Mouse (Mus musculus) cerebellum, adult 9-11 months (tissue): Measurements from ENCODE around the gene Zfp646.
"Not testable (repeated sequence)": the region's sequence is repeated elsewhere in the genome, so short reads cannot be mapped to it uniquely, and the experiment has no call there.

Experiments used
- DNase-seq: peaks from one replicate; pipeline ENCODE4 v3.0.0; 2022

Zfp646 gene

GRCm38 (mm10) chr7:127885951-127886350 is 9.9 kb downstream of the Zfp646 start:
- no peak for DNase-seq

GRCm38 (mm10) chr7:127886551-127886950 is 10.5 kb downstream of the Zfp646 start:
- DNase-seq: no peak

GRCm38 (mm10) chr7:127887191-127887590 is 11.2 kb downstream of the Zfp646 start:
- no peak for DNase-seq

GRCm38 (mm10) chr7:127887781-127888180 is 11.8 kb downstream of the Zfp646 start:
- DNase-seq: no peak

- DNase-seq: no peak
These were observed 12.8 kb downstream of the Zfp646 start for GRCm38 (mm10) chr7:127888821-127889220.

GRCm38 (mm10) chr7:127890798-127891197 is 14.8 kb downstream of the Zfp646 start, which contains the start of gene Prss53:
TSS of gene Prss53 (minus strand) at chr7:127890970.
- DNase-seq: no peak

GRCm38 (mm10) chr7:127894480-127894879 is 18.5 kb downstream of the Zfp646 start:
- DNase-seq: peak; percentile 56

- DNase-seq: peak; percentile 98
These were observed 19.4 kb downstream of the Zfp646 start, which contains the start of the genes Gm21974 and Vkorc1 for GRCm38 (mm10) chr7:127895442-127895841. TSS of gene Gm21974 (minus strand) at chr7:127895454. TSS of gene Vkorc1 (minus strand) at chr7:127895617.

- DNase-seq: not testable (repeated sequence)
These were observed 19.9 kb downstream of the Zfp646 start for GRCm38 (mm10) chr7:127895891-127896290.

- DNase-seq: peak; percentile 77
These were observed 20.4 kb downstream of the Zfp646 start for GRCm38 (mm10) chr7:127896384-127896783.

GRCm38 (mm10) chr7:127897542-127897941 is 21.5 kb downstream of the Zfp646 start:
- DNase-seq: no peak

- DNase-seq: no peak
These were observed 22.3 kb downstream of the Zfp646 start for GRCm38 (mm10) chr7:127898179-127898956.

- no peak for DNase-seq
These were observed 24.0 kb downstream of the Zfp646 start for GRCm38 (mm10) chr7:127899997-127900396.

GRCm38 (mm10) chr7:127901772-127902171 is 25.8 kb downstream of the Zfp646 start:
- no peak for DNase-seq

GRCm38 (mm10) chr7:127903971-127904796 is 28.2 kb downstream of the Zfp646 start, which contains the start of gene Bckdk:
TSS of gene Bckdk (plus strand) at chr7:127904082.
- DNase-seq: peak; percentile 85

GRCm38 (mm10) chr7:127907939-127908338 is 31.9 kb downstream of the Zfp646 start:
- peak; percentile 53 for DNase-seq

GRCm38 (mm10) chr7:127908656-127909055 is 32.6 kb downstream of the Zfp646 start:
- no peak for DNase-seq

- DNase-seq: peak; percentile 90
These were observed 36.3 kb downstream of the Zfp646 start, which contains the start of gene Kat8 for GRCm38 (mm10) chr7:127912190-127912871. TSS of gene Kat8 (plus strand) at chr7:127912516.

GRCm38 (mm10) chr7:127912938-127913337 is 36.9 kb downstream of the Zfp646 start:
- no peak for DNase-seq

GRCm38 (mm10) chr7:127915293-127915692 is 39.3 kb downstream of the Zfp646 start:
- DNase-seq: peak; percentile 17

- DNase-seq: peak; percentile 41
These were observed 42.2 kb downstream of the Zfp646 start for GRCm38 (mm10) chr7:127918203-127918602.

- no peak for DNase-seq
These were observed 43.3 kb downstream of the Zfp646 start for GRCm38 (mm10) chr7:127919290-127919689.

GRCm38 (mm10) chr7:127921516-127921915 is 45.5 kb downstream of the Zfp646 start:
- no peak for DNase-seq
